Mouse (Mus musculus) CH12.LX (cell line): ENCODE data around the gene Cwc22. TPM values are rescaled to one million over a fixed set of nuclear protein-coding genes. Genes with fewer than 3 reads are reported as not detected.

Source experiments
- DNase-seq: peaks from one replicate; pipeline ENCODE4 v3.0.0-alpha.2; 2013; ENCODE audit errors: extremely low read depth
- H3K27ac ChIP-seq: 2 replicates; pipeline ENCODE4 v1.5.1; 2012; ENCODE audit warnings: low read depth, mild to moderate bottlenecking, control low read depth, moderate library complexity; ENCODE audit not compliant: insufficient read depth
- H3K27me3 ChIP-seq: replicated peaks from 2 replicates; pipeline ENCODE3; 2012; ENCODE audit warnings: inconsistent platforms
- H3K36me3 ChIP-seq, 2 experiments: replicated peaks in 1 of 2; 2 replicates each; pipeline versions ENCODE3 to v1.6.1; 2012; ENCODE audit warnings: inconsistent platforms in 1 of 2, low read length in 1 of 2, mild to moderate bottlenecking in 1 of 2, mixed read lengths in 1 of 2, moderate library complexity in 1 of 2; ENCODE audit not compliant: control insufficient read depth in 1 of 2, insufficient read depth in 1 of 2
- H3K4me1 ChIP-seq, 2 experiments: 2 replicates each; pipeline ENCODE4 v1.6.1; 2012; ENCODE audit warnings: inconsistent platforms in 1 of 2, moderate library complexity in 1 of 2; ENCODE audit not compliant: insufficient read depth in 2 of 2, control insufficient read depth in 1 of 2
- H3K4me2 ChIP-seq: 2 replicates; pipeline ENCODE4 v1.6.1; 2012; ENCODE audit warnings: low read depth, mild to moderate bottlenecking, control low read depth; ENCODE audit not compliant: poor library complexity, insufficient read depth, severe bottlenecking
- H3K4me3 ChIP-seq, 3 experiments: fragments of 150-350 bp in 1 of 3; sonication (generic) in 1 of 3; replicated peaks in 1 of 3; 2 replicates each; pipeline versions ENCODE3 to v1.5.1; 2011 to 2012; ENCODE audit warnings: low read depth in 2 of 3, low read length in 2 of 3, mild to moderate bottlenecking in 2 of 3, moderate library complexity in 2 of 3, control low read depth in 1 of 3, improper control_type of control experiment in 1 of 3, inconsistent platforms in 1 of 3, mixed read lengths in 1 of 3; ENCODE audit not compliant: poor library complexity in 1 of 3
- H3K79me2 ChIP-seq: replicated peaks from 2 replicates; pipeline ENCODE4 v1.6.1; 2012; ENCODE audit warnings: mild to moderate bottlenecking, moderate library complexity; ENCODE audit not compliant: control insufficient read depth, poor library complexity, insufficient read depth, severe bottlenecking; ENCODE audit errors: extremely low read depth
- H3K9ac ChIP-seq: 2 replicates; pipeline ENCODE4 v1.6.1; 2012; ENCODE audit warnings: low read depth, mild to moderate bottlenecking, control low read depth, moderate library complexity; ENCODE audit not compliant: insufficient read depth
- H3K9me3 ChIP-seq: replicated peaks from 2 replicates; pipeline ENCODE3; 2012; ENCODE audit warnings: low read length, inconsistent platforms, mixed read lengths
- CHD1 ChIP-seq: IDR thresholded peaks from 2 replicates; pipeline ENCODE4 v1.6.1; 2012; ENCODE audit warnings: low read depth, low read length, improper control_type of control experiment, inconsistent platforms
- CHD2 ChIP-seq: IDR thresholded peaks from 2 replicates; pipeline ENCODE4 v1.6.1; 2011; ENCODE audit warnings: low read length, improper control_type of control experiment
- CTCF ChIP-seq, 2 experiments: IDR thresholded peaks in 1 of 2; conservative IDR thresholded peaks in 1 of 2; 2 replicates each; pipeline ENCODE4 v1.5.1; 2011 to 2012; ENCODE audit warnings: low read depth in 2 of 2, low read length in 2 of 2, improper control_type of control experiment in 1 of 2, inconsistent platforms in 1 of 2, mild to moderate bottlenecking in 1 of 2, moderate library complexity in 1 of 2
- E2F4 ChIP-seq: IDR thresholded peaks from 2 replicates; pipeline ENCODE4 v1.6.1; 2011; ENCODE audit warnings: low read depth, low read length, improper control_type of control experiment; ENCODE audit not compliant: insufficient replicate concordance
- ETS1 ChIP-seq: conservative IDR thresholded peaks from 2 replicates; pipeline ENCODE4 v1.6.1; 2012; ENCODE audit warnings: low read depth, mild to moderate bottlenecking, inconsistent platforms, low read length, improper control_type of control experiment, moderate library complexity
- GABPA ChIP-seq: IDR thresholded peaks from 2 replicates; pipeline ENCODE4 v1.6.1; 2012; ENCODE audit warnings: low read depth, low read length, improper control_type of control experiment, inconsistent platforms; ENCODE audit not compliant: insufficient replicate concordance
- HCFC1 ChIP-seq: IDR thresholded peaks from 2 replicates; pipeline ENCODE4 v1.6.1; 2012; ENCODE audit warnings: low read depth, mild to moderate bottlenecking, inconsistent platforms, low read length, improper control_type of control experiment
- JUN ChIP-seq: IDR thresholded peaks from 2 replicates; pipeline ENCODE4 v1.6.1; 2011; ENCODE audit warnings: low read depth, mild to moderate bottlenecking, low read length, improper control_type of control experiment, moderate library complexity; ENCODE audit not compliant: insufficient read depth
- JUND ChIP-seq: conservative IDR thresholded peaks from 2 replicates; pipeline ENCODE4 v1.6.1; 2011; ENCODE audit warnings: low read depth, low read length, improper control_type of control experiment
- MAFK ChIP-seq: IDR thresholded peaks from 2 replicates; pipeline ENCODE4 v1.6.1; 2011; ENCODE audit warnings: low read length, improper control_type of control experiment; ENCODE audit not compliant: insufficient replicate concordance
- MAX ChIP-seq: IDR thresholded peaks from 2 replicates; pipeline ENCODE4 v1.6.1; 2011; ENCODE audit warnings: low read length, improper control_type of control experiment
- MAZ ChIP-seq: IDR thresholded peaks from 2 replicates; pipeline ENCODE4 v1.6.1; 2012; ENCODE audit warnings: low read depth, mild to moderate bottlenecking, inconsistent platforms, low read length, improper control_type of control experiment, moderate library complexity
- MXI1 ChIP-seq: IDR thresholded peaks from 2 replicates; pipeline ENCODE4 v1.6.1; 2011; ENCODE audit warnings: mild to moderate bottlenecking, low read depth, low read length, improper control_type of control experiment
- NRF1 ChIP-seq: IDR thresholded peaks from 2 replicates; pipeline ENCODE4 v1.6.1; 2014; ENCODE audit warnings: low read depth, mild to moderate bottlenecking, inconsistent platforms, low read length, improper control_type of control experiment, moderate library complexity
- POLR2A ChIP-seq: IDR thresholded peaks from 2 replicates; pipeline ENCODE4 v1.6.1; 2011; ENCODE audit warnings: low read depth, mild to moderate bottlenecking, improper control_type of control experiment, low read length
- POLR2AphosphoS2 ChIP-seq: IDR thresholded peaks from 2 replicates; pipeline ENCODE4 v1.6.1; 2011; ENCODE audit warnings: low read depth, low read length, improper control_type of control experiment
- RCOR1 ChIP-seq: conservative IDR thresholded peaks from 2 replicates; pipeline ENCODE4 v1.6.1; 2012; ENCODE audit warnings: low read depth, mild to moderate bottlenecking, inconsistent platforms, low read length, improper control_type of control experiment
- SIN3A ChIP-seq: IDR thresholded peaks from 2 replicates; pipeline ENCODE4 v1.6.1; 2012; ENCODE audit warnings: low read length, improper control_type of control experiment, inconsistent platforms
- SMC3 ChIP-seq: IDR thresholded peaks from 2 replicates; pipeline ENCODE4 v1.6.1; 2011; ENCODE audit warnings: low read depth, low read length, improper control_type of control experiment
- TBP ChIP-seq: conservative IDR thresholded peaks from 2 replicates; pipeline ENCODE4 v1.6.1; 2011; ENCODE audit warnings: low read depth, low read length, improper control_type of control experiment
- TCF12 ChIP-seq: IDR thresholded peaks from 2 replicates; pipeline ENCODE4 v1.6.1; 2014; ENCODE audit warnings: low read depth, mild to moderate bottlenecking, inconsistent platforms, low read length, improper control_type of control experiment
- UBTF ChIP-seq: IDR thresholded peaks from 2 replicates; pipeline ENCODE4 v1.6.1; 2012; ENCODE audit warnings: low read depth, mild to moderate bottlenecking, inconsistent platforms, low read length, improper control_type of control experiment, moderate library complexity
- USF1 ChIP-seq: IDR thresholded peaks from 2 replicates; pipeline ENCODE4 v1.6.1; 2014; ENCODE audit warnings: low read depth, mild to moderate bottlenecking, inconsistent platforms, low read length, improper control_type of control experiment
- USF2 ChIP-seq: conservative IDR thresholded peaks from 2 replicates; pipeline ENCODE4 v1.6.1; 2011; ENCODE audit warnings: low read depth, low read length, improper control_type of control experiment
- ZKSCAN1 ChIP-seq: IDR thresholded peaks from 2 replicates; pipeline ENCODE4 v1.6.1; 2012; ENCODE audit warnings: low read depth, inconsistent platforms, low read length, improper control_type of control experiment, borderline replicate concordance
- ZMIZ1 ChIP-seq: IDR thresholded peaks from 2 replicates; pipeline ENCODE4 v1.6.1; 2012; ENCODE audit warnings: low read depth, mild to moderate bottlenecking, inconsistent platforms, low read length, improper control_type of control experiment
- dilution Hi-C: fragments of 300-500 bp; cut with MboI; formaldehyde crosslinking; loops from 2 replicates; pipeline ENCODE4 v1.14.3; 2020; ENCODE audit warnings: low sequenced_read_pairs; ENCODE audit not compliant: extremely low pct_unique_long_range_greater_than_20kb, extremely low pct_ligation_motif_present
- in situ Hi-C: fragments of 300-500 bp; cut with MboI; formaldehyde crosslinking; loops from 3 replicates; pipeline ENCODE4 v1.14.3; 2019; ENCODE audit warnings: low sequenced_read_pairs, low pct_ligation_motif_present, low pct_unique_long_range_greater_than_20kb, mixed read lengths
- polyA plus RNA-seq: library from polyadenylated mRNA; unstranded; fragments of >175 nt; gene quantifications from 2 replicates; pipeline ENCODE4 v1.2.1, GENCODE M21; 2012; ENCODE audit warnings: low read depth; ENCODE audit not compliant: insufficient read length
- total RNA-seq, 2 experiments: library from RNA; depleted of rRNA; stranded (reverse); fragments of 300-350 nt in 1 of 2; fragments of >200 nt in 1 of 2; gene quantifications; 2 replicates each; pipeline ENCODE4 v1.2.3; 2012 to 2014

The Cwc22 gene
- total and polyA plus RNA-seq, 3 experiments: 51.3 to 74.5 (median 53.2) TPM

DNA sequence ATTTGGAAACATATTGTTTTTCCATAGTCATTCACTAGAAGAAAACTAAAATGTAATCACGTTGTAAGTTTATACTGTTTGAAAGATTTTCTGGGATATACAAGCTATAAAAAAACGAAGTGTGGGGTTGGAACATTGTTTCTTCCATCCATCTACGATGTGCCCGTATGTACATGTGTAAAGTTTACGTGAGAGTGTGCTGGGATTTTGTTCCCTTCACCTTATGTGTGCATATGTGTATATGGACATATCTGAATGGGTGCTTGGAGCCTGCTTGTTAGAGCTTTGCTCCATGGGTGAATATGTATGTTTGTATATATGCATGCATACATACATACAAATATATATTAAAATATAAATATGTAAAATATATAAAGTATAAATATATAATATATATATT is 45.4 kb downstream of the Cwc22 start:
- Histone ChIP-seq H3K27me3 (no peaks in the 10 kb centered on the region), H3K9ac (no peak overlapping the region), H3K79me2 (no peaks in the 10 kb centered on the region), H3K4me2 (no peak overlapping the region), H3K4me3 (no peak overlapping the region), H3K36me3 (peaks cover 68 to 86% of the 10 kb centered on the region in 2 experiments), H3K9me3 (no peaks in the 10 kb centered on the region), H3K27ac (no peak overlapping the region), H3K4me1 (no peaks in the 10 kb centered on the region; a peak in 1 of 4 replicates)
- dilution Hi-C loops: no loop called here
- in situ Hi-C loops: no loop called here
- TF ChIP-seq SIN3A (no peak), POLR2AphosphoS2 (no peak), E2F4 (no peak), MAFK (no peak), RCOR1 (no peak), ETS1 (no peak), JUND (no peak), CHD2 (no peak), TCF12 (no peak), CTCF (conservative IDR thresholded peaks at IDR 0.05 in 1 of 2, IDR thresholded peaks at IDR 0.05 in 1 of 2; ENCODE audit: low read depth in 2 of 2, low read length in 2 of 2) (no peak), SMC3 (no peak), CHD1 (no peak), ZMIZ1 (no peak), USF1 (no peak), MAX (no peak), GABPA (no peak), NRF1 (no peak), HCFC1 (no peak), MXI1 (no peak), USF2 (no peak)
- DNase-seq: no peak

DNA sequence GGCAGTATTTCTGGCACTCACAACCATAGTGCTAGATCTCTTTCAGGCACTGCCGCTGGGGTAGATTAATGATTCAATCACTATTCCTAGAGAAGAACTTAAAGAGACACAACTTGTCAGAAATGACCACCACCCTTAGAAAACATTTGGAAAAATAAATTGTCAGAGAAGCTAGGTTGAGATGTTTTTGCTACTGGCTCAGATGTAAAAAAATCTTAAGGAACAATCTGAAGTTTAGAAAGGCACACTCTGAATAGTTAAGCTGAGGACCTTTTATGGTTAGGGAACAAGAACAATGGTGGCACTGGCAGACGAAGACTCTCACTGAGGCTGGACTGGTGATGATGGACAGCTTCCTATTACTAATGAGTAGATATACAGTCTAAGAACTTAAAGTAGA is 46.1 kb downstream of the Cwc22 start:
- dilution Hi-C loops: no loop called here
- H3K4me2 ChIP-seq: no peak overlapping the region
- no peaks in the 10 kb centered on the region; a peak in 1 of 4 replicates for H3K4me1 ChIP-seq
- no peaks in the 10 kb centered on the region for H3K79me2 ChIP-seq
- H3K4me3 ChIP-seq: no peak overlapping the region
- peaks cover 61 to 83% of the 10 kb centered on the region in 2 experiments for H3K36me3 ChIP-seq
- H3K9me3 ChIP-seq: no peaks in the 10 kb centered on the region
- no peak overlapping the region for H3K9ac ChIP-seq
- TF ChIP-seq MAZ: no peak
- TF ChIP-seq JUN: no peak
- no peak for TF ChIP-seq TBP
- TF ChIP-seq E2F4: no peak
- no peak for TF ChIP-seq HCFC1
- TF ChIP-seq POLR2A: no peak
- TF ChIP-seq UBTF: no peak
- TF ChIP-seq ZKSCAN1: no peak
- no peak for TF ChIP-seq MAFK
- TF ChIP-seq MAX: no peak
- no peaks in the 10 kb centered on the region for H3K27me3 ChIP-seq
- no peak overlapping the region for H3K27ac ChIP-seq
- in situ Hi-C loops: no loop called here
- no peak for DNase-seq
